ENCODE assay signal across 8 mouse cellular contexts in genomic region chr2:91101124-91101740, GRCm38 (mm10). TPM values are rescaled to one million over a fixed set of nuclear protein-coding genes. Genes with fewer than 3 reads are reported as not detected.
A peak's percentile ranks its signal among the peaks of the same experiment; 100 is the strongest.
DNase-seq lines count a peak whose midpoint lies in the region; ATAC-seq and TF ChIP-seq lines count a peak whose summit lies in the region.

No protein-coding gene starts in this region.

- H3K4me2 ChIP-seq in embryonic facial prominence, embryonic 13.5 days = no peak overlapping the region
- H3K4me2 ChIP-seq in limb, embryonic 13.5 days (replicated peaks) = no peak overlapping the region
- no peak overlapping the region for H3K4me2 ChIP-seq in midbrain, embryonic 15.5 days

- no peak overlapping the region for H3K4me3 ChIP-seq in embryonic facial prominence, embryonic 13.5 days
- no peak overlapping the region for H3K4me3 ChIP-seq in limb, embryonic 13.5 days
- no peak overlapping the region for H3K4me3 ChIP-seq in midbrain, embryonic 15.5 days
- H3K4me3 ChIP-seq in spleen, adult 2 months (ENCODE audit: extremely low read depth, insufficient read depth, insufficient read length) = no peak overlapping the region

- peak; percentile 60; the same call in 1 of the 2 replicates for ATAC-seq in embryonic facial prominence, embryonic 13.5 days (ENCODE audit: insufficient number of reproducible peaks, insufficient read depth, low FRiP score, low TSS enrichment, low read depth)
- ATAC-seq in limb, embryonic 13.5 days (ENCODE audit: low FRiP score, low read depth) = peak; percentile 81
- peak; percentile 86 for ATAC-seq in midbrain, embryonic 15.5 days (replicated peaks)

- H3K27me3 ChIP-seq in embryonic facial prominence, embryonic 13.5 days = no peaks in the 10 kb centered on the region
- H3K27me3 ChIP-seq in limb, embryonic 13.5 days = no peaks in the 10 kb centered on the region
- no peaks in the 10 kb centered on the region for H3K27me3 ChIP-seq in midbrain, embryonic 15.5 days (replicated peaks)
- H3K27me3 ChIP-seq in spleen, adult 2 months (ENCODE audit: control insufficient read depth, insufficient read depth, low read length) = no peaks in the 10 kb centered on the region

- 7% methylated on average over 7 of the region's 7 CpGs for WGBS in embryonic facial prominence, embryonic 13.5 days
- 13% methylated on average over 7 of the region's 7 CpGs for WGBS in limb, embryonic 13.5 days
- WGBS in midbrain, embryonic 15.5 days = 4% methylated on average over 7 of the region's 7 CpGs
- WGBS in spleen, adult 2 months = 12% methylated on average over 7 of the region's 7 CpGs

- H3K27ac ChIP-seq in embryonic facial prominence, embryonic 13.5 days = no peak overlapping the region; the same call in 1 of the 2 replicates
- no peak overlapping the region for H3K27ac ChIP-seq in limb, embryonic 13.5 days
- no peak overlapping the region for H3K27ac ChIP-seq in midbrain, embryonic 15.5 days
- no peak overlapping the region for H3K27ac ChIP-seq in spleen, adult 2 months (ENCODE audit: insufficient read depth, low read length)

- H3K9ac ChIP-seq in embryonic facial prominence, embryonic 13.5 days = 0 out of 2 replicates have a peak overlapping the region, but pooled peaks have one; percentile 36
- H3K9ac ChIP-seq in limb, embryonic 13.5 days = no peak overlapping the region
- H3K9ac ChIP-seq in midbrain, embryonic 15.5 days = no peak overlapping the region

- peak; percentile 97 for TF ChIP-seq CTCF in spleen, adult 2 months (IDR thresholded peaks at IDR 0.05; ENCODE audit: extremely low read depth, insufficient read depth, insufficient read length, insufficient replicate concordance)

- no peaks in the 10 kb centered on the region for H3K9me3 ChIP-seq in embryonic facial prominence, embryonic 13.5 days
- no peaks in the 10 kb centered on the region for H3K9me3 ChIP-seq in limb, embryonic 13.5 days
- no peaks in the 10 kb centered on the region for H3K9me3 ChIP-seq in midbrain, embryonic 15.5 days

- DNase-seq in 3T3-L1 (ENCODE audit: low read depth, low spot score) = peak; percentile 96
- DNase-seq in adrenal gland, postnatal 36 days = peak; percentile 92 to 97
- peak; percentile 89 for DNase-seq in heart, adult 8-10 months (ENCODE audit: low spot score)
- peak; percentile 81 to 92 for DNase-seq in kidney, adult 8-10 months
- peak; percentile 76 to 90 for DNase-seq in spleen, adult 2 months (ENCODE audit: low read depth in 1 of 2, low spot score in 2 of 2)

- no peaks in the 10 kb centered on the region for H3K36me3 ChIP-seq in embryonic facial prominence, embryonic 13.5 days
- H3K36me3 ChIP-seq in limb, embryonic 13.5 days = no peaks in the 10 kb centered on the region
- no peaks in the 10 kb centered on the region for H3K36me3 ChIP-seq in midbrain, embryonic 15.5 days (replicated peaks)
- peaks cover 16% of the 10 kb centered on the region for H3K36me3 ChIP-seq in spleen, adult 2 months (ENCODE audit: control insufficient read depth, insufficient read depth, low read length)

- H3K4me1 ChIP-seq in embryonic facial prominence, embryonic 13.5 days = no peaks in the 10 kb centered on the region
- H3K4me1 ChIP-seq in limb, embryonic 13.5 days = no peaks in the 10 kb centered on the region
- no peaks in the 10 kb centered on the region for H3K4me1 ChIP-seq in midbrain, embryonic 15.5 days
- H3K4me1 ChIP-seq in spleen, adult 2 months (ENCODE audit: control insufficient read depth, insufficient read depth, insufficient read length) = peaks cover 5% of the 10 kb centered on the region; the same call in 1 of the 2 replicates

- TF ChIP-seq POLR2A in spleen, adult 2 months (IDR thresholded peaks at IDR 0.05; ENCODE audit: low read depth, low read length) = no peak

RNA-seq across cellular contexts. Expression of gene Mybpc3, which starts 16.7 kb away (rescaled TPM):
- total RNA-seq in adrenal gland, postnatal 36 days (2021) = not detected
- 0.08 and 2.4 TPM in 2 replicates for polyA plus RNA-seq in embryonic facial prominence, embryonic 13.5 days (2015; fragmentation: Nextera tagmentation; extraction: Ambion mirVana)
- 1,000 to 10,000 TPM; 1,514 to 2,177 (median 1,722) TPM for total RNA-seq in heart, adult 8-10 months (2022)
- not detected in 2 replicates for polyA plus RNA-seq in limb, embryonic 13.5 days (2015; fragmentation: Nextera tagmentation; extraction: Ambion mirVana)
- 0.05 and 0.41 TPM in 2 replicates for polyA plus RNA-seq in midbrain, embryonic 15.5 days (2015; fragmentation: Nextera tagmentation; extraction: Ambion mirVana)
- polyA plus RNA-seq in spleen, adult 2 months (2012; rRNA removed) = 0.31 and 0.50 TPM in 2 replicates

RNA-seq across cellular contexts. Expression of gene Spi1, which starts 19.0 kb away (rescaled TPM):
- total RNA-seq in adrenal gland, postnatal 36 days (2021) = 1 to 10 TPM; 3.0 to 7.6 TPM
- 7.2 and 7.5 TPM in 2 replicates for polyA plus RNA-seq in embryonic facial prominence, embryonic 13.5 days (2015; fragmentation: Nextera tagmentation; extraction: Ambion mirVana)
- 1 to 10 TPM; 2.8 to 6.1 (median 3.2) TPM for total RNA-seq in heart, adult 8-10 months (2022)
- polyA plus RNA-seq in limb, embryonic 13.5 days (2015; fragmentation: Nextera tagmentation; extraction: Ambion mirVana) = 4.6 and 6.0 TPM in 2 replicates
- 3.3 and 4.2 TPM in 2 replicates for polyA plus RNA-seq in midbrain, embryonic 15.5 days (2015; fragmentation: Nextera tagmentation; extraction: Ambion mirVana)
- polyA plus RNA-seq in spleen, adult 2 months (2012; rRNA removed) = 199 and 220 TPM in 2 replicates

RNA-seq across cellular contexts. Expression of gene Slc39a13, which starts 31.0 kb away (rescaled TPM):
- 10 to 100 TPM; 24.2 to 31.9 TPM for total RNA-seq in adrenal gland, postnatal 36 days (2021)
- 64.3 and 67.4 TPM in 2 replicates for polyA plus RNA-seq in embryonic facial prominence, embryonic 13.5 days (2015; fragmentation: Nextera tagmentation; extraction: Ambion mirVana)
- 10 to 100 TPM; 19.0 to 26.0 (median 23.6) TPM for total RNA-seq in heart, adult 8-10 months (2022)
- 59.9 and 67.5 TPM in 2 replicates for polyA plus RNA-seq in limb, embryonic 13.5 days (2015; fragmentation: Nextera tagmentation; extraction: Ambion mirVana)
- polyA plus RNA-seq in midbrain, embryonic 15.5 days (2015; fragmentation: Nextera tagmentation; extraction: Ambion mirVana) = 35.7 and 36.8 TPM in 2 replicates
- polyA plus RNA-seq in spleen, adult 2 months (2012; rRNA removed) = 31.3 and 35.6 TPM in 2 replicates

RNA-seq across cellular contexts. Expression of gene Psmc3, which starts 47.4 kb away (rescaled TPM):
- 100 to 1,000 TPM; 193 to 228 TPM for total RNA-seq in adrenal gland, postnatal 36 days (2021)
- polyA plus RNA-seq in embryonic facial prominence, embryonic 13.5 days (2015; fragmentation: Nextera tagmentation; extraction: Ambion mirVana) = 263 and 298 TPM in 2 replicates
- total RNA-seq in heart, adult 8-10 months (2022) = 100 to 1,000 TPM; 192 to 274 (median 220) TPM
- 316 and 328 TPM in 2 replicates for polyA plus RNA-seq in limb, embryonic 13.5 days (2015; fragmentation: Nextera tagmentation; extraction: Ambion mirVana)
- 226 and 233 TPM in 2 replicates for polyA plus RNA-seq in midbrain, embryonic 15.5 days (2015; fragmentation: Nextera tagmentation; extraction: Ambion mirVana)
- 37.0 and 43.3 TPM in 2 replicates for polyA plus RNA-seq in spleen, adult 2 months (2012; rRNA removed)

Comparison
In these comparisons a context has a peak if more than half of its experiments do, and no peak if none do; other contexts are left out.
1. RNA of gene Spi1, which starts 19.0 kb away (polyA plus RNA-seq): 199 to 220 TPM in spleen, adult 2 months; 7.2 to 7.5 TPM in embryonic facial prominence, embryonic 13.5 days, 4.6 to 6.0 TPM in limb, embryonic 13.5 days and 3.3 to 4.2 TPM in midbrain, embryonic 15.5 days; every median in the first group is over 10 times any median in the second.
2. Peak in every context shown above with its lines, with median percentiles within 50 percentile points of each other: DNase-seq and ATAC-seq.